Mouse (Mus musculus) testis, postnatal 14 days (tissue): Measurements from ENCODE around the gene Bcar1.

ENCODE experiments used
- DNase-seq: peaks from one replicate; pipeline ENCODE4 v3.0.0; 2021; ENCODE audit warnings: low spot score

Bcar1 gene

GRCm38 (mm10) chr8:111681153-111681552 lies 62.5 kb downstream of the Bcar1 start:
- no peak for DNase-seq

- DNase-seq, result no peak
These were observed 63.1 kb downstream of the Bcar1 start for GRCm38 (mm10) chr8:111680423-111681028.

- DNase-seq, result no peak
These were observed 64.8 kb downstream of the Bcar1 start for GRCm38 (mm10) chr8:111678848-111679247.

GRCm38 (mm10) chr8:111678111-111678510 lies 65.5 kb downstream of the Bcar1 start:
- peak; percentile 48 for DNase-seq

- DNase-seq, result peak; percentile 69
These were observed 67.4 kb downstream of the Bcar1 start for GRCm38 (mm10) chr8:111676237-111676636.

- DNase-seq, result no peak
These were observed 76.9 kb downstream of the Bcar1 start for GRCm38 (mm10) chr8:111666751-111667150.

- DNase-seq, result peak; percentile 50
These were observed 81.1 kb downstream of the Bcar1 start for GRCm38 (mm10) chr8:111662473-111662872.
